In genomic region chr10:81430141-81430830, GRCm38 (mm10) we compare ENCODE assay signal across 8 mouse cellular contexts. TPM values are rescaled to one million over a fixed set of nuclear protein-coding genes. Genes with fewer than 3 reads are reported as not detected.
DNase-seq lines count a peak whose midpoint lies in the region; ATAC-seq and TF ChIP-seq lines count a peak whose summit lies in the region.

No protein-coding gene starts in this region.

- intact Hi-C loops in left cerebral cortex, postnatal 4 days (cut with DNase I): no loop called here

- H3K9me3 ChIP-seq in hindbrain, postnatal 0 days (ENCODE audit: low read length): no peaks in the 10 kb centered on the region
- H3K9me3 ChIP-seq in midbrain, embryonic 11.5 days (ENCODE audit: control insufficient read depth, low read length): no peaks in the 10 kb centered on the region

- DNase-seq in NIH3T3 (ENCODE audit: low read depth): peak; percentile 92
- DNase-seq in cerebellum, postnatal 10 days: peak; percentile 92 to 94
- DNase-seq in gastrocnemius, adult 8-10 months (ENCODE audit: low spot score in 2 of 2): peak; percentile 82 to 90
- peak; percentile 93 for DNase-seq in hindbrain, postnatal 0 days (ENCODE audit: low spot score)
- DNase-seq in left cerebral cortex, postnatal 4 days: peak; percentile 86
- DNase-seq in midbrain, embryonic 11.5 days (ENCODE audit: low spot score, missing footprints): peak; percentile 97
- peak; percentile 67 for DNase-seq in spleen, adult 12 weeks (ENCODE audit: low spot score)

- peak overlapping the region; percentile 80 for H3K4me2 ChIP-seq in hindbrain, postnatal 0 days (ENCODE audit: low read depth, low read length)
- H3K4me2 ChIP-seq in midbrain, embryonic 11.5 days: peak overlapping the region; percentile 96

- H3K9ac ChIP-seq in hindbrain, postnatal 0 days (replicated peaks; ENCODE audit: low read length): peak overlapping the region; percentile 88
- peak overlapping the region; percentile 89 for H3K9ac ChIP-seq in midbrain, embryonic 11.5 days (ENCODE audit: low read length)

- ATAC-seq in hindbrain, postnatal 0 days: peak; percentile 18; the same call in 1 of the 2 replicates
- peak; percentile 33 for ATAC-seq in midbrain, embryonic 11.5 days (ENCODE audit: low FRiP score)
- ATAC-seq in megakaryocyte-erythroid progenitor cell, adult 5-6 weeks (replicated peaks; ENCODE audit: low FRiP score, low TSS enrichment, poor library complexity, severe bottlenecking): no peak

- peaks cover 22% of the 10 kb centered on the region for H3K4me1 ChIP-seq in hindbrain, postnatal 0 days (ENCODE audit: insufficient read depth, low read length)
- peaks cover 8% of the 10 kb centered on the region for H3K4me1 ChIP-seq in midbrain, embryonic 11.5 days (ENCODE audit: control insufficient read depth, insufficient read depth, low read length)

- TF ChIP-seq CTCF in hindbrain, postnatal 0 days (IDR thresholded peaks at IDR 0.05; ENCODE audit: low read depth): no peak

- H3K27me3 ChIP-seq in hindbrain, postnatal 0 days (ENCODE audit: insufficient read depth, low read length): no peaks in the 10 kb centered on the region
- H3K27me3 ChIP-seq in midbrain, embryonic 11.5 days (ENCODE audit: control insufficient read depth, insufficient read depth, low read length): peaks cover 50% of the 10 kb centered on the region

- H3K27ac ChIP-seq in hindbrain, postnatal 0 days: peak overlapping the region; percentile 98
- peak overlapping the region; percentile 67 for H3K27ac ChIP-seq in midbrain, embryonic 11.5 days (ENCODE audit: low read depth, low read length)

- H3K36me3 ChIP-seq in hindbrain, postnatal 0 days (ENCODE audit: insufficient read depth, low read length): no peaks in the 10 kb centered on the region
- no peaks in the 10 kb centered on the region for H3K36me3 ChIP-seq in midbrain, embryonic 11.5 days (ENCODE audit: control insufficient read depth, insufficient read depth, low read length)

- peak overlapping the region; percentile 84 for H3K4me3 ChIP-seq in hindbrain, postnatal 0 days (ENCODE audit: low read length)
- H3K4me3 ChIP-seq in midbrain, embryonic 11.5 days (ENCODE audit: low read depth, low read length): peak overlapping the region; percentile 80

- under 1% methylated on average over 45 of the region's 89 CpGs for WGBS in hindbrain, postnatal 0 days
- WGBS in midbrain, embryonic 11.5 days: 1% methylated on average over 56 of the region's 89 CpGs

RNA-seq across cellular contexts. Expression of gene Nfic, which starts 25.1 kb away (rescaled TPM):
- total RNA-seq in gastrocnemius, adult 8-10 months (2022): 100 to 1,000 TPM; 223 to 267 (median 235) TPM
- 17.2 and 26.5 TPM in 2 replicates for total RNA-seq in hindbrain, postnatal 0 days (2014; rRNA removed)
- 33.8 and 34.6 TPM in 2 replicates for polyA plus RNA-seq in hindbrain, postnatal 0 days (2015; fragmentation: Nextera tagmentation; extraction: Ambion mirVana)
- 10 to 100 TPM; 29.5 to 31.1 TPM for total RNA-seq in left cerebral cortex, postnatal 4 days (2021)
- 6.6 and 6.9 TPM in 2 replicates for polyA plus RNA-seq in midbrain, embryonic 11.5 days (2014; fragmentation: Nextera tagmentation; extraction: Ambion mirVana)
- total RNA-seq in megakaryocyte-erythroid progenitor cell, adult 5-6 weeks (2014; fragmentation: Nextera tagmentation): 10.6 and 15.9 TPM in 2 replicates
- 3.0 and 3.4 TPM in 2 replicates for total RNA-seq in megakaryocyte-erythroid progenitor cell, adult 5-6 weeks (2017)

RNA-seq across cellular contexts. Expression of gene Smim24, which starts 37.4 kb away (rescaled TPM):
- not detected for total RNA-seq in gastrocnemius, adult 8-10 months (2022)
- total RNA-seq in hindbrain, postnatal 0 days (2014; rRNA removed): 2.9 and 3.7 TPM in 2 replicates
- polyA plus RNA-seq in hindbrain, postnatal 0 days (2015; fragmentation: Nextera tagmentation; extraction: Ambion mirVana): 1.4 and 1.7 TPM in 2 replicates
- 1 to 10 TPM; 1.5 to 2.3 TPM for total RNA-seq in left cerebral cortex, postnatal 4 days (2021)
- polyA plus RNA-seq in midbrain, embryonic 11.5 days (2014; fragmentation: Nextera tagmentation; extraction: Ambion mirVana): 2.3 and 2.7 TPM in 2 replicates
- total RNA-seq in megakaryocyte-erythroid progenitor cell, adult 5-6 weeks (2014; fragmentation: Nextera tagmentation): 7.7 and 12.8 TPM in 2 replicates
- total RNA-seq in megakaryocyte-erythroid progenitor cell, adult 5-6 weeks (2017): 7.4 and 7.5 TPM in 2 replicates

RNA-seq across cellular contexts. Expression of gene Gm48552, which starts 41.5 kb away (rescaled TPM):
- 1 to 10 TPM in 2 of 4 experiments, under 1 TPM in 1, not detected in 1; 0.43 to 1.1 (median 1.1) TPM for total RNA-seq in gastrocnemius, adult 8-10 months (2022)
- 7.5 TPM in 2 replicates for total RNA-seq in hindbrain, postnatal 0 days (2014; rRNA removed)
- 2.7 and 4.0 TPM in 2 replicates for polyA plus RNA-seq in hindbrain, postnatal 0 days (2015; fragmentation: Nextera tagmentation; extraction: Ambion mirVana)
- 1 to 10 TPM; 2.7 to 5.9 TPM for total RNA-seq in left cerebral cortex, postnatal 4 days (2021)
- polyA plus RNA-seq in midbrain, embryonic 11.5 days (2014; fragmentation: Nextera tagmentation; extraction: Ambion mirVana): 0.20 and 0.47 TPM in 2 replicates
- total RNA-seq in megakaryocyte-erythroid progenitor cell, adult 5-6 weeks (2014; fragmentation: Nextera tagmentation): 4.0 TPM in 1 of 2 replicates, not detected in the other
- not detected in 2 replicates for total RNA-seq in megakaryocyte-erythroid progenitor cell, adult 5-6 weeks (2017)

RNA-seq across cellular contexts. Expression of gene Gm48551, which starts 46.0 kb away (rescaled TPM):
- 1 to 10 TPM in 2 of 4 experiments, under 1 TPM in 2; 0.59 to 1.8 (median 1.1) TPM for total RNA-seq in gastrocnemius, adult 8-10 months (2022)
- 2.1 and 3.3 TPM in 2 replicates for total RNA-seq in hindbrain, postnatal 0 days (2014; rRNA removed)
- polyA plus RNA-seq in hindbrain, postnatal 0 days (2015; fragmentation: Nextera tagmentation; extraction: Ambion mirVana): 5.3 and 7.0 TPM in 2 replicates
- total RNA-seq in left cerebral cortex, postnatal 4 days (2021): 1 to 10 TPM; 3.7 to 4.4 TPM
- polyA plus RNA-seq in midbrain, embryonic 11.5 days (2014; fragmentation: Nextera tagmentation; extraction: Ambion mirVana): 2.7 and 2.9 TPM in 2 replicates
- total RNA-seq in megakaryocyte-erythroid progenitor cell, adult 5-6 weeks (2014; fragmentation: Nextera tagmentation): 1.2 and 6.3 TPM in 2 replicates
- 0.11 and 2.6 TPM in 2 replicates for total RNA-seq in megakaryocyte-erythroid progenitor cell, adult 5-6 weeks (2017)

RNA-seq across cellular contexts. Expression of gene Dohh, which starts 46.1 kb away (rescaled TPM):
- 10 to 100 TPM; 46.5 to 50.1 (median 47.4) TPM for total RNA-seq in gastrocnemius, adult 8-10 months (2022)
- 146 TPM in 2 replicates for total RNA-seq in hindbrain, postnatal 0 days (2014; rRNA removed)
- 111 and 114 TPM in 2 replicates for polyA plus RNA-seq in hindbrain, postnatal 0 days (2015; fragmentation: Nextera tagmentation; extraction: Ambion mirVana)
- 10 to 100 TPM; 58.8 to 61.5 TPM for total RNA-seq in left cerebral cortex, postnatal 4 days (2021)
- polyA plus RNA-seq in midbrain, embryonic 11.5 days (2014; fragmentation: Nextera tagmentation; extraction: Ambion mirVana): 43.3 and 53.7 TPM in 2 replicates
- total RNA-seq in megakaryocyte-erythroid progenitor cell, adult 5-6 weeks (2014; fragmentation: Nextera tagmentation): 12.3 and 31.4 TPM in 2 replicates
- total RNA-seq in megakaryocyte-erythroid progenitor cell, adult 5-6 weeks (2017): 31.2 and 37.8 TPM in 2 replicates
